Mouse (Mus musculus): ENCODE data around the gene Dffb.

Dffb gene

DNA sequence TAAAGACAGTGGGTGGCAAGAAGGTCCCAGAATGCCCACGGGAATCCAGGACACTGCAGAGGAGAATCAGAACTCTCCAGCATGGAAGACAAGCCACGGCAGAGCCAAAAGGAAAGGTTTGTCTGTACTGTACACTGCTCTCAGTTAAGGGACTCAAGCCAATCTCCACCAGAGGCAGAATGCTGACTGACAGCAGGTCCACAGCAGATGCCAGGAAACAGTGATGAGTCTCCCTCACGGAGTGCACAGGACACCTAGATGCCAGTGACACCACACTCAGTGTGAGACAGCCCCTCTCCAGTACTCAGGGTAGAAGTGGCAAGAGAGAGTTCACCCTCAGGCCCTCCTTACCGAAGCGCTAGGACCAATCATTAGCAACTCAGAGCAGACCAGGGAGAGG, 8.3 kb downstream of the Dffb start:
- DNase-seq (ENCODE audit: low spot score): no peak

DNA sequence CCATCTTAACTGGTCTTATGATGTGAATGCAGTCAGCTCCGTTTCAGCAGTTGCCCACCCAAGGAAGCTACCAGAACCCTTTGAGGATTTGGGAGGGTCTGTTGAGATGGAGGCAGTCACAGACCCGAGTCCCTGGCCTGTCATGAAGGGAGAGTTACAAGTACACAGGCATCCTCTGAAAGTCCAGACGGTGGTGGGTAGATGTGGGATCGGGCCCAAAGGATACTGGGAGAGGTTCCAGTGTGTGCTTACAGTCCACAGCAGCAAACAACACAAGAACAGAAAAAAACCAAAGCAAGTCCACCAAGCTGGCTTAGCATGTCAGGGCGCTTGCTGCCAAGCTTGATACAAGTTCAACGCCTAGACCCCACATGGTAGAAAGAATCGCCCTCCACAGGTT, 12.3 kb downstream of the Dffb start:
- no peak for DNase-seq (ENCODE audit: low spot score)

DNA sequence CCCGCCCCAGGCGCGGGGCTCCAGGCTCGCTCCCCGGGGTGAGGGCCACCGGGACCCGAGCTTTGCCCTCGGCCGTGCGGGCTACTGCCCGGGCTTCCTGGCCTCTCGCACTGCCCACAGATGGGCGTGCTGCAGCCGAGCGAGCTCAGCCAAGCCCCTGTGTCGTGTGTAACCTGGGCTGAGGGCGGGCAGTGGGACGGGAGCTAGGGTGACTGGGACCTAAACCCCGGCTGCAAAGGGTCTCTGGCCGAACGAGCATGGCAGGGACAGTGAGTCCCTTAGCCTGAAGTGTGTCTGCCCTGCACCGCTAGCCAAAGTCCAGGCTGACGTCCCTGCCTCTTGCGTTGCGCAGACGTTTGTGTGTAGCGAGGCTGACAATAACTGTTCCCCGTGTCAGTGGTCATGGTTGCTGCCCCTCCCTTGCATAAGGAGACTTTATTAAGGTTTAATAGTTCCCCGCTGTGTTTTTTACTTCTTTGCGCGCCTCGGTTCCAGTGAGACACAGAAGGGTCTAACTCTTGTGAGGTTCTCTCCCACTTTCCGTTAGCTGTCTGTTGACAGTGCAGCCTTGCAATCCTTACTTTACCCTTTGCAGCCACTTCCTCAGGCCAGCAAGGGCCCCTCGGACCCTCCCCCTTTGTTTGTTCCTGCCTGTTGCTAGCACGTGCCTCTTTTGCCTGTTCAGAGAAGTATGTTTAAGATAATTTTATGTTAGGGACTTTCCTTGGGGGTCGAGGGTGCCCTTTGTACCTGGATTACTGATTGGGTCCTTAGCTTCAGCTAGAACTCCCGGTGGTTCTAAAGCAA, 17.3 kb downstream of the Dffb start:
- DNase-seq (ENCODE audit: low spot score): no peak

DNA sequence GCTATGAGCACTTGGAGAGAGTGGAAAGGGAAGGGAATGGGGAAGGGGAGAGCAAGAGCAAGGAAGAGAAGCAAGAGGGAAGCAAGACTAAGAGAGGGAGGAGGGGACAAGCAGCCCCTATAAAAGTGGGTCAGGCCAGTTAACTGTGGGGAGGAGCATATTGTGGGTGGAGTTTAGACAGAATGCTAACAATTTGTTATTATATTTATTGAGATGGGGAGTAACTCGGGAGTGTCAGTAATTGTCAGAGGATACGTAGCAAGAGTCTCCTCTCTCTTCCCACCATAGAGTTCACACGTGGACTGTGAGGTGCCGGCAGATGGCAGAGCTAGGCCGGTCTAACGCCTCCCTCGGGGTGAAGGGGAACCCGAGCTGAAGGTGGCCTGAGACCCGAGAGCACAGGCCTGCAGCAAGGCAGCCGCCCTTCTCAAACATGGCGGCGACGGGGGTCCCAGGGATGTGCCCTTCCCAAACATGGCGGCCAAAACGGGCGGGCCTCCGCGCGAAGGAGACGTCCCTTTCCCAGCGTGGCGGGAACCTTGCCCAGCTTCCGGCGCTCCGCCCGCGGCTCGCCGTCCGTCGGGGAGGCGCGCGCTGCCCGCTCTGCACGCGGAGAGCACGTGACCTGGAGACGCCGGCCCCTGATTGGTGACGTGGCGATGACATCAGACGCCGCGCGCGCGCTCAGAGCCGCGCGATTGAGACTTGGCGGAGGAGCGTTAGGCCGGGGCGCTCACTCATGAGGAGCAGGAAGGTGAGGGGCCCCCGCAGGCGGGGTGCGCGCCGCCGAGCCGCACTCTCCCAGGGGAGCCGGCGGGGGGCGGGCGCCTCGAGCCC, 18.1 kb downstream of the Dffb start, which contains the start of gene A430005L14Rik:
Gene A430005L14Rik, plus strand, starts transcription at position 669 of the 837 bp plus-strand sequence.
- peak; percentile 98 for DNase-seq (ENCODE audit: low spot score)

DNA sequence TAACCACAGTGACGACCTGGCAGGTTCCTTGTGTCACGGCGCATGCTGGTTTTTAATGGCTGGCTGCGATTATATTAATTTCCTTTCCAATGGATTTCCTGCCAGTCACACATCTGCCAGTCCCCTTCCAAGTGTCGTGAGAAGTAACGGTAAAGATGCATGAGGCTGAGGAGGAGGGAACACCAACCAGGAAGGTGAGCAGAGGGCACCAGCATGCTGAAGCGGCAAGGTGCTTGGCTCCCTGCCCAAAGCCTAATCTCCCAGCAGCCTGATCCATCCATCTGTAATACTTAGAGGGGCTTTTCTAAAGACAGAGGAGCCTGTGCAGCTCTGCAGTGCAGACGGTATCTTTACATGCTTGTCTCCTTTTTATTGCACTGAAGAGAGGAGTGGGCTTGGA, 19.3 kb downstream of the Dffb start:
- no peak for DNase-seq (ENCODE audit: low spot score)

DNA sequence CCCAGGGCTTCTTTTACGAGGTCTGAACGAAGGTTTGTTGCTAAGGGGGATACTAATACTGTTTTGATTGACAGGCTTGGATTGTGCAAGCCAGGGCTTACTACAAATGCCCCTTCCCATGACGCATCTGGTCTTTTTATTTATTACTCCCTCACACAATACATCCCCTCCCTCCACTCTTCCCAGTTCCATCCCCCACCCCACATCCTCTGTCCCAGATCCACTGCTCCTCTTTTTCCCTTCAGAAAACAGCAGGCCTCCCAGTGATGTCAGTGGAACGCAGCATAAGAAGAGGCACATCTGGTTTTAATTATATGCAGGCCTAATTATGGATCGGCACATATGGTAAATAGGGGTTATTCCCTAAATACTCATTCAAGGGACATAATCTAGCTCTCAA, 23.2 kb downstream of the Dffb start:
- DNase-seq (ENCODE audit: low spot score): peak; percentile 43

DNA sequence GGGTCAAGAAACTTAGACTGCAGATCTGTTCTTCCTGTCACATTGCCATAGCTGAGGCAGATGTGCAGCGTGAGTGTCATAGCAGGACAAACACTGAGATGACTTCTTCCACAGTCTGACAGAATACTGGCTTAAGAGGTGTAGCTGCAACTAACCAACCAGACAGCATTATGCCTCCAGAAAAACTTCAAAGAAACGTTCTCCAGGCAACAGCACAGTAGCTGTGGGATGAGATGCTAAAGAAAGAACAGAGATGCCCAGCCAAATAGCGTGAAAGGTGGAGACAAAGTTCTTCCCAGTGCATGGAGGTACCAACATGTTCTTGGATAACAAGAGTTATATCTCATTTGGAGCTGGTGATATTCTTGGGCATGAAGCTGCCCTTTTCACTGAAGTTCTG, 23.8 kb downstream of the Dffb start:
- DNase-seq (ENCODE audit: low spot score): no peak

DNA sequence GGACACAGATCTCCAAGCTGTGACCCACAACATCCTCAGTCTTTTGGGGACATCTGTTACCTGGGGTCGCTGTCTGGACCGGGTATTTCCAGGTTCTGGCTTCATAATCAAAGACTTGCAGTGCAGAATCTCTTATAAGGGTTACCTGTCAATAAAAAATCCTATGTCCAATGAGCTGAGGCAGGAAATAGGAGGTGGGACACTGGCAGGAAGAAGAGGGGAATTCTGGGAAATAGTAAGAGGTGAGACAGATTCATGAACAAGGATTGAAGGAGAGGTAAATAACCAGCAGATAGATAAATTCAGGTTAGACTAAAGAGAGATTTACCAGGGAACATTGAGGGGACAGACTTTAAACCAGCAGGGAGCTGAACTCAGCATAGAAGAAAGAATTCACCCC, 24.6 kb downstream of the Dffb start:
- DNase-seq (ENCODE audit: low spot score): no peak

DNA sequence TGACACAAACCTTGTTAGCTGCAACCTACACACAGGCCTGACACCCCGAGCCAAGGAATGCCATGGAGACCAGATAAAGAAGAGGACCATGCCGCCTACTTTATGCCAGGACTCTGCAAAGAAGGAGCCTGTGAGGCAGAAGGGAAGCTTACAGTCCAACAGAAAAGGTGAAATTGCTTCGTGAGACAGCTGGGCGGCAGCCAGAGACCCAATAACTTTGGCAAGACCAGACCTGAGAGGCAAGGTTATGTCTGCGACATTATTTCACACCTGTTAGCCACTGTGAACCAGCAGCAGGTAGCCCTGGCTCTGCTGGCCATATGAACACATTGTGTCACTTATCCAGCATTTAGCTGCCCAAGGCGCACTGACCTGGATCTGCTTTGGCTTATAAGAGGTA, 29.2 kb downstream of the Dffb start:
- DNase-seq (ENCODE audit: low spot score): peak; percentile 77

DNA sequence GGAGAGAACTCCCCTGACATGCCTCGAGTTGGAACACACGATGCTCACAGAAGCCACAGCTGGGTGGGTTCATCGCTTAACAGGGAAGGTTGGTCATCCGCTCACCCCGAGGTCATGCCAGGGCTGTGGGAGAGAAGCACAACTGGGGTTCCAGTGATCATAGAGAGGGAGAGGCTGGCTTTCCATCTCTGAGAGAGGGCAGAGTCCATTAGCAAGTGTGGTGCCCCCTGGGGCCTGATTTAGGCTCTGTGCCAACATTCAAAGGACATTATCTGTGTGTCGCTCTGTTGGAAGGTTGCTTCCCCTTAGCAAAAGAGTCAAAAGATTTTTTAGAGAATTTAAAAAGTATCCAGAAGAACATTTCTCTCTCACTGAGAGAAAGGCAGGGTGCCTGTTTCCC, 30.7 kb downstream of the Dffb start:
- DNase-seq (ENCODE audit: low spot score): peak; percentile 21

DNA sequence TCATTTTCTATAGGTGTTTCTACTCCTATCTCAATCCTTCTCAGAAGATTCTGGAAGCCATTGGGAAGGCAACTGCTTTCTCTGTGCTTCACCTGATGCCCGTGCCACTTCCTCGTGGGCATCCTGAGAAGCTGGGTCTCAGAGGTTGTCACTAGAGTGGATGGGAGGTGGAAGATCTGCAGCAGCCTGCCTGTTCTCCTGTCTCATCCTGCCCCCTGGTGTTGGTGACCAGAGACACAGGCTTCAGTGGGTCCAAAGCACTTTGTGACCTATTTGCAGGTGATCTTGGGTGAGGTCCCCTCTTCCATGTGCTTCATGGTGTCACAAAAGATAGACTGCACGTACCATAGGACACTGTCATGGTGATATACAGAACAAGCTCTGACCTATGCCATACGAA, 31.7 kb downstream of the Dffb start:
- peak; percentile 27 for DNase-seq (ENCODE audit: low spot score)

DNA sequence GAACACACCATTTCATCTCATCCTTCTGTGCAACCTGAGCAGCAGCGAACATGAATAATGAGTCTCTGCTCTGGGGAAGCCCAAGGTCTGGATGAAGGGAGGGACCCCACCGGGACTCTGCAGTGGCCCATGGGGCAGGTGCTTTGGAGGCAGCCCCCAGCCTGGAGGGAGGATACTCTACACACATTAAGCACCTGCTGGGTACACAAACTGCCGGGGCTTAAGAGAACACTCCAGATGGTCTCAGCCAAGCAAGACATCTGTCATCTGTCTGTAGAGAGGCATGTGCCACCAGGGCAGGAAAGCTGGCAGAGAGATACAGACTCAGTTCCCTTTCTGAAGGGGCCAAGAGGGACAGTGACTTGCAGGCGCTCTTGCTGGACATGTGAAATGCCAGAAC, 45.0 kb downstream of the Dffb start:
- no peak for DNase-seq (ENCODE audit: low spot score)

DNA sequence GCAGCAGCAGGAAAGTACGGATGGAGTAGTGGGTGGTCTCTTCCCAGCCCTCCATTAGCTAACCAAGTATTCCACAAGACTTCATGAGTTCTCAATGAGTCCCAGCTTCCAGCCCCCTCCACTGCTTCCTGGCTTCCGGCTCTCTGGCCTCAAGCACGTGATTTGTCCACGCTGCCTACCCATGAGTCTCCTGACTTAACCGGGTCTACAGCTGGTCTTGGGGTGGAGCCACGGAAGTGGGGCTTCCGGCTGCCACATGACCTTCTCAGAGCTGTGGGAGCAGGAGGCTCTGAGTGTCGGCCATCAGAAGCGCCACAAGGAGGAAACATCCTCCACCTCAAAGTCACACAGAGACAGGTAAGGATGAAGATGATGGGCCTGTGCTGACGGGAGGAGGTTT, 45.5 kb downstream of the Dffb start:
- no peak for DNase-seq (ENCODE audit: low spot score)

DNA sequence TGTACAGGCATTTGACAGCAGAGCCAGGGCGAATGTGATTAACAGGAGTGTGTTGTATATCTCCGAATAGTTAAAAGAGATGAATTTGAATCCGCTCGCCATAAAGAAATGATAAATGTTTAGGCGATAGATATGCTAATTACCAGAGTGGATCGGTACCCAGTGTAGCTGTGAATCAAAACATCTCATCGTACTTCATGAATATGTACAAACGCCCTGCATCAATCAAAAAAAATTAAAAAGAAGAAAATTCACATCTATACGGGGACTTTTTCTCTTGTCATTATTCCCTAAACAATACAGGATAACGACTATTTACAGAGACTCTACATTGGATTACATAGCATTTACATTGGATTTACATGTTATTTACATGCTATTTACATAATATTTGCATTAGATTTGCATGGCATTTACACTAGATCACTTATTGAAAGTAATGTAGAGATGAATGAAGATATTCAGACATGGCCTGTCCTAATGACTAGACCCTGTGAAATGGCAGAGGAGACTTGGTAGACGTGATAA, 46.1 kb downstream of the Dffb start:
- no peak for DNase-seq (ENCODE audit: low spot score)

DNA sequence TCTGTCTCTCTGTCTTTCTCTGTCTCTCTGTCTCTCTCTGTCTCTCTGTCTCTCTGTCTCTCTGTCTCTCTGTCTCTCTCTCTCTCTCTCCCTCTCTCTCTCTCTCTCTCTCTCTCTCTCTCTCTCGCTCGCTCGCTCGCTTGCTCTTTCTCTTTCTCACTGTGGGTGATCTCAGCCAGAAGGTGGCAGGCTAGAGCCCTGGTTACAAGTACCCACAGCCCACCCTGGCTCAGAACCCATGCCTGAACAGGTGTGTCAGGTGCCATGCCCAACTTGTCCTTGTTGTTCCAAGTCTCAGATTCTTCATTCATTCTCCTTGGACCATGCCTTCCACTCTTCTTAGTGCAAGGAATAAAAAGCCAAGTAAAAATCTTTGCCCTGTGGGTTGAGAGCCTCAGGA, 52.8 kb downstream of the Dffb start:
- DNase-seq (ENCODE audit: low spot score): peak; percentile 16

DNA sequence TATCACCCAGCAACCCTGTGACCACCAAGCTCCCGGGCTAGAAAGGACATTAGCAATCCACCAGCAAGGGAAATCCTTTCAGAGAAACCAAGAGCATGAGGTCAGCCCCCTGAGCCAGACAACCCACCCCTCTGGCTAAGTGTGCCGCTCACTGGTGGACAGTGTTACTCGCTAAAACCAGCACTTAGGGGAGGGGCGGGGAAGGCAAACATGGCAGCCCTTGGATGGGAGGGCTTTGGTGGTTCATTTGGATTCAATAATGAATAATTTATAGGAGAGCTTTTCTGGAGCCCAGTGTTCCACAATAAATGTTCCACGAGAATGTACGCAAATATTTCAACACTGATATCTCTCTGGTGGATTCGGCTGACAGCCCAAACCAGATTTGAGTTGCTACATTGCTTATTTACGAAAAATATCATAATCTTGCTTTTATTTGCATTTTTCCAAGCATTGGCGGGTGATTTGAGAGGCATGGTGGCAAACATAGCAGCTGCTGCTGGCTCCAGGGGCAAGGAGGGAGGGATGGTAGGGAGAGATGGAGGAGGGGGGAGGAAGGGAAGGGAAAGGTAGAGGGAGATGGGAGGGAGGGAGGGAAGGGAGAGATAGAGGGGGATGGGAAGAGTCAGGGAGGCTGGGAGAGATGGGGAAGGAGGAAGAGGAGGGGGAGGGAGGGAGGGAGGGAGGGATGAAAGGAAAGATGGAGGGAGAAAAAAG, 54.3 kb downstream of the Dffb start:
- DNase-seq (ENCODE audit: low spot score): no peak

DNA sequence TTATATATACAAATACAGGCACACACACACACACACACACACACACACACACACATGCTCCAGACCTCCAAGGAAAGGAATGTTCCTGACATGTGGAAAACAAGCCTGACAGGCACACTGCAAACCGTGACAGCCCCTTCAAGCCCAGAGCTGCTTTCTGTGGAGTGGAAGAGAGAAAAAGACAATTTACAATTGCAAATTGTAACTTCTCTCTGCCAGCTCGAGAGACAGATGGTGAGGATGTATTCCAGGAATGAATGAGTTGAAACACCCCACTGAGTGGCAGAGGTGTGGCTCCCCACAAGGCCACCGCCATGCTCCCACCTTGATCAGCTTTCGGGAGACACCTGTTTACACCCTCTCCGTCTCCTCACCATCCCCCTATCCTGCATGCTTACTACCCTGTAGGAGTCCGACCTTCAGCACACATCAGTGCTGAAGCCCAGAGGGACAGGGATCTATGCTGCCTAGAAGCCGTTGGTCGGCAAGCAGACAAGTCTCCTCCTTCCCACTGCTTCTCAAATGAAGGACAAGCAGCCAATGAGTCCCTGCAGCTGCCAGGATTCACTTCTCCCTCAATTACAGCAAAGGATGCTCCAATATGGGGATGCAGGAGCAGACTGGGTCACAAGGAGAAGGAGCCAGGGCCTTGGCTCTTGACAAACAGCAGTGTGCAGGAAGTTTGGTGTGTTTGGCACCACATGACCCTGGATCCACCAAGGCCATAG, 57.0 kb downstream of the Dffb start:
- DNase-seq (ENCODE audit: low spot score): no peak

All from MN1 (cell line).